Mouse (Mus musculus): ENCODE measurements around the gene Cd180. TPM values are rescaled to one million over a fixed set of nuclear protein-coding genes. Genes with fewer than 3 reads are reported as not detected.

The Cd180 gene
- 1,000 to 10,000 TPM in 1 of 26 experiments, 100 to 1,000 TPM in 25; 201 to 1,028 (median 508) TPM for total RNA-seq (2018; cell fraction: chromatin; rRNA removed)
- total RNA-seq (2018; cell fraction: cytosol; rRNA removed), result 100 to 1,000 TPM; 376 to 879 (median 604) TPM
- total RNA-seq (2018; cell fraction: nucleus; rRNA removed), result 1,000 to 10,000 TPM in 4 of 26 experiments, 100 to 1,000 TPM in 22; 480 to 1,145 (median 738) TPM
- polyA plus RNA-seq (2018), result 303 to 726 TPM (median 382 TPM) in 3 replicates

DNA sequence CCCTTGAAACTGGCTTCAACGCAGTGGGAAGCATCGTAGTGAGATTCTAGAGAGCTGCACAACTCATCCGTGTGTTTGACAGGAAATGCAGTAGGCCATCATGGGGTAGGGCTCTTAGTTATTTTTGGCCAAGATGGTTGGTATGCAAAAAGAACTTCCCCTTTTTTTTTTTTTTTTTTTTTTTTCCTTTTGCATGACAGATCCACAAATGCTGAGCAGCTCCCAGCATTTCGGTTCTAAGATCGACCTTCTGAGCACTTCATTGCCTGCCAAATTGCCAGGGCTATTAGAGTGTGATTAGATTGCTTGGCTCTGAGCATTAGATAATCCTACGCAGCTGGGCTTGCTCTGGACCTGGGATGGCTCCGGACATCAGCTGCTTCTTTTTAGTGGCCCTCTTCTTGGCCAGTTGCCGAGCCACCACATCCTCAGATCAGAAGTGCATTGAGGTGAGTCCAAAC, at the start of gene Cd180:
Cd180 (plus strand) TSS at position 218 of the 461 bp plus-strand sequence.
- WGBS (ENCODE audit: missing documents), result 0% methylated on average over 8 of the region's 8 CpGs
- H3K27ac ChIP-seq, result peak within 1 kb of the TSS; percentile 100

DNA sequence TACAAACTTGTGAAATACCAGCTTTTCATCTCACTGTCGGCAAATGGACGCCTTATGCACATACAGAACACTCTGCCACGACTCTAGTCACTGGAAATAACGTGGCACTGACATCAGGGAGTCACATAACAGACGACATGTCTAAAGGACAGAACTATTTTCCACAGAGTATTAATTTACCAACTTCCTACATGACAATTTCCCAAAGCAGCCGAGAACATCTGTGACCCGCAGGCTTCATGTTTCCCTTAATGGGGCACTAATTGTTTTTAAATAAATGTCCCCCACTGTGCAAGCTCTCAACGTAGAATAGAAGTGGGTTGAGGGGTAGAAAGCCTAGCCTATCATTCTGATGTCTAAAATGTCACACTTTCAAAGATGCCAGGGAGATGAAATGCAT, 49.0 kb upstream of the Cd180 start:
- H3K4me3 ChIP-seq (ENCODE audit: inconsistent target), result no peak overlapping the region
- no peaks in the 10 kb centered on the region for H3K79me2 ChIP-seq (ENCODE audit: inconsistent target)
- no peak overlapping the region for H3K27ac ChIP-seq
- WGBS (ENCODE audit: missing documents), result 88% methylated on average over 8 of the region's 8 CpGs
- H3K36me3 ChIP-seq (ENCODE audit: inconsistent target), result no peaks in the 10 kb centered on the region

More for the DNA sequence above, at the start of gene Cd180:
- Histone ChIP-seq H3K36me3 (ENCODE audit: inconsistent target) (no peaks in the 10 kb centered on the region), H3K79me2 (ENCODE audit: inconsistent target) (peaks cover 77% of the 10 kb centered on the region), H3K4me3 (ENCODE audit: inconsistent target) (peak within 1 kb of the TSS; percentile 82)

DNA sequence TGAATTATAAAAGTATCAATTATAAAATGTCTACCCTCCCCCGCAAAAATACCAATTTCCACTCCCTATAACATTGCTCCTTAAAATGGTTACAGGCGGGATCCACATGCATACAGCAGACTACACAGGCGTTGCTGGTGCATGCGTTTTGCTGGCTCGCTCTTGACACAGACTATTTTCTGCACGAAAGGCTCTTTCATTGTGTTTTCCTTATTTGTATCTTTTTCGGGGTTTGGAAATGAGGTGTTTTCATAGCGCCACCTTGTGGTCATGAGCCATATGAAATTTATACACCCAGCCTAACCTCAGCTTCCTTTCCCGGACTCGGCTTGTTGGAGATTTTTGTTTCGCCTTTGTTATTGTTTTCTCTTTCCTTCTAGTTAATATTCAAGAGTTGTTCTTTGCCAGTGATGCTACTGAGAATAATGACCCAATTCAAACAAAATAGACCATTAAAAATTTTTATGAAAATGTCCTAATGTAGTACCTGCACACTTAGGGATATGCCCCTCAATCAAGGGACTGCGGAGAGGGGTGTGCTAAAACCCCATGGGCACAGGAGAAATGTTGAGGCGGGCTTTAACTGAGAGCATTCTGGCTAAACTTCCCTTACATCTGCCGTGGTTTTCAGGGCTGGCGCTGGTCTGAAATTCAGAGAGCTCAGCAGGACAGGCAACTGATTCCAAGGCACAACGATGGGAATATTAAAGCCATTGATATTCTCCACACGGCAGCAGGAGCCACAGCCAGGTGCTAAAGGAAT, 48.4 kb upstream of the Cd180 start:
- no peak overlapping the region for H3K4me3 ChIP-seq (ENCODE audit: inconsistent target)
- H3K79me2 ChIP-seq (ENCODE audit: inconsistent target), result no peaks in the 10 kb centered on the region
- H3K27ac ChIP-seq, result no peak overlapping the region
- 26% methylated on average over 17 of the region's 17 CpGs for WGBS (ENCODE audit: missing documents)
- no peaks in the 10 kb centered on the region for H3K36me3 ChIP-seq (ENCODE audit: inconsistent target)

DNA sequence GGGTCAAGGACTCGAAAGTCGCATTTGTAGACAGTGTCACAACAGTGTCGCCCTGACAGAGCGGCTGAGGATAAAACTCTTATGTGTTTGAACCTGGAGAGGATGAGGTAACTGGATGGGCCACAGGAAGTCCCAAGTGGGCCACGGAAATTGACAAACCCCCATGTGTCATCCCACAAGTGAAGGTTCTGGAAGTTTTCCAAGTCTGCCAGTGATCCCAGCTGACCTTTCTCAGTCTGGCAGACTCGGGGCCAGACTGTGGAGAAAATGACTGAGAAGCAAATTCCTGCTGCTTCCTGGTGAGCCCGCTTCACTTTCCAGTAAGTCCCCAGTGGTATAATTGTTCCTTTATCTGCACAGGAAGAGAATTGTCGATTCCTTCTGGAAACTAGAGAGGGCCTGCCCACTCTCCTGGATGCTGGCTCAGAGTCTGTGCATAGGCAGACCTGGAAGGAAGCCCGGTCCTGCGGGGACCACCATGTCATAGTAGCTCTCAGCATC, 47.0 kb upstream of the Cd180 start:
- H3K4me3 ChIP-seq (ENCODE audit: inconsistent target), result no peak overlapping the region
- H3K36me3 ChIP-seq (ENCODE audit: inconsistent target), result no peaks in the 10 kb centered on the region
- WGBS (ENCODE audit: missing documents), result 71% methylated on average over 10 of the region's 10 CpGs
- no peak overlapping the region for H3K27ac ChIP-seq
- no peaks in the 10 kb centered on the region for H3K79me2 ChIP-seq (ENCODE audit: inconsistent target)

DNA sequence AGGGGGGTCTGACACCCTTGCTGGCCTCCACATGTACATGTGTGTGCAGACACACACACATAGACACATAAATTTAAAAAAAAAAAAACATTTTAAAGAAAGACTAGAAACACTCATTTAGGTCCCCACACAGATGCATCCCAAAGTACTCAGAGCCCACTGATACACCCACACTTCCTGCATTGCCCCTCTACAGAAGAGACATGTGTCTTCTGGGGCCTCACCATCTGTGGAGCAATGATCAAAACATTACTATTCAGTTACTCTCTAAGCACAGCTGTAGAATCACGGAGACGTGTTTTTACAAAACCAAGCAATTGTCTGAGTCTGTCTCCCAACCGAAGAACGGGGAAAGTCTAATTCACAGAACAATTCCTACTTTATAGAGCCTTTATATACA, 45.8 kb upstream of the Cd180 start:
- Histone ChIP-seq H3K4me3 (ENCODE audit: inconsistent target) (no peak overlapping the region), H3K27ac (no peak overlapping the region), H3K79me2 (ENCODE audit: inconsistent target) (no peaks in the 10 kb centered on the region), H3K36me3 (ENCODE audit: inconsistent target) (no peaks in the 10 kb centered on the region)
- 80% methylated on average over 4 of the region's 4 CpGs for WGBS (ENCODE audit: missing documents)

DNA sequence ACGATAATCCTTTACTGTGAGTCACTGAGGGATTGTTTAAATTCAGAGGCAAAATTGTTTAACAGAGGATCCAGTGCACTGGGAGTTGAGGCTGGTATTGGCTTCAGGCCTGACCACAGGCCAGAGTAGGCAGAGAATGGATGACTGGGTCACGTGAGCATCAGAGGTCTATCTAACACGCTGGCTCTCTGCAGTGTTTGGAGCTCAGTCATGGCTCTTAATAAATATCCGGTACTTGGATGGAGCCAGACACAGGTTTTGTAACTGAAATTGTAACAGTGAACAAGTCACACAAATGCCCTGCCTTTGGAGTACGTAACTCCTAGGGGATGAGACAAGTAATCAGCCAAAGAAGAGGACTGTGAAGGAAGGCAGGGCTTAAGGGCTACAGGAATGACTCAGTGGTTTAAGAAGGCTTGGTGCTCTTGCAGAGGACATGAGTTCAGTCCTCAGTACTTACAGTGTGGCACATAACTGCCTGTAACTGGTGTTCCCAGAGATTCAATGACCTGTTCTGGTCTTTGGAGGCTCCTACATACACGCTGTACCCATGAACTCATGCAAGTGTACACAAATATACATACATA, 41.0 kb upstream of the Cd180 start:
- H3K27ac ChIP-seq, result no peak overlapping the region
- WGBS (ENCODE audit: missing documents), result 70% methylated on average over 6 of the region's 6 CpGs
- H3K79me2 ChIP-seq (ENCODE audit: inconsistent target), result no peaks in the 10 kb centered on the region

DNA sequence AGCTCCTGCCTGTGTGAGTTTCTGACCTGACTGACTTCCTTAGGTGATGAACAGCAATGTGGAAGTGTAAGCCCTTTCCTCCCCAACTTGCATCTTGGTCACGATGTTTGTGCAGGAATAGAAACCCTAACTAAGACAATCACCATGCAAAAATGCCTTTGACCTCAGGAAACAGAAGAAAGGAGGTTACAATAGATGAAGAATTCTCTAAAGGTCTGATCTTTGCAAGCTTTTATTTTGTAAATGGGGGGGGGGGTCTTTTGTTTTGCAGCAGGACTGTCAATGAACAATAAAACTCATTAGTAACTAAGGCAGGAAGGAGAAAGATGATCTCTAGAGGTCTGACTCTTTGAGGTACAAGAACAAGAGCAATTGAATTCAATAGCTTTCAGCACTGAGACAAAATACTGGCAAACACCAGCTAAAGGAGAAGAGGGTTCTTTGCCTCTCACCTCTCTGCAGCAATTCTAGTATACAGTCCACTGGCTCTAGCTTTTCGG, 38.2 kb upstream of the Cd180 start:
- Histone ChIP-seq H3K79me2 (ENCODE audit: inconsistent target) (no peaks in the 10 kb centered on the region), H3K36me3 (ENCODE audit: inconsistent target) (no peaks in the 10 kb centered on the region), H3K4me3 (ENCODE audit: inconsistent target) (no peak overlapping the region), H3K27ac (no peak overlapping the region)
- 81% methylated on average over 2 of the region's 2 CpGs for WGBS (ENCODE audit: missing documents)

More for the DNA sequence above, 41.0 kb upstream of the Cd180 start:
- Histone ChIP-seq H3K36me3 (ENCODE audit: inconsistent target) (no peaks in the 10 kb centered on the region), H3K4me3 (ENCODE audit: inconsistent target) (no peak overlapping the region)

DNA sequence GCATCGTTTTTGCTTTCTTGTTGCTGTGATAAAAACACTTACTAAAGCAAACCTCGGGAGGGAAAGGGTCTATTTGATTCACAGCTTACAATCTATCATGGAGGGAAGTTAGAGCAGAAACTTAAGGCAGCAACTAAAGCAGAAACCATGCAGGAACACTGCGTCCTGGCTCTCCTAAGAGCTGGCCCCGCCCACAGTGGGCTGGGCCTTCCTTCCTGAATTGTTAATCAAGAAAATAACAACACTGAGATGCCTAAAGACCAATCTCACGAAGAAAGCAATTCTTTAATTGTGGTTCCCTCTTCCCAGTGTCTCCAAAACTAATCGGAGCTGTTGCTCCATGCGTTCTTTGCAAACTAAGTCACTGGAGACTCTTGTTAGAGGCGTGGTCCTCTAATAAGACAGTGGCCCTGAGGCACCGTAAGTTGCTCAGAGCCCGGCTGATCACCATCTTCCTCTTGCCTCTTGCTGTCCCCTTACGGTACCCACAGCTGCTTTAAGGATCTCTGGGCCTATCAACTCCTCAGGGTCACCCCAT, 37.1 kb upstream of the Cd180 start:
- no peak overlapping the region for H3K27ac ChIP-seq
- WGBS (ENCODE audit: missing documents), result 65% methylated on average over 11 of the region's 11 CpGs
- no peaks in the 10 kb centered on the region for H3K36me3 ChIP-seq (ENCODE audit: inconsistent target)
- no peaks in the 10 kb centered on the region for H3K79me2 ChIP-seq (ENCODE audit: inconsistent target)
- no peak overlapping the region for H3K4me3 ChIP-seq (ENCODE audit: inconsistent target)

DNA sequence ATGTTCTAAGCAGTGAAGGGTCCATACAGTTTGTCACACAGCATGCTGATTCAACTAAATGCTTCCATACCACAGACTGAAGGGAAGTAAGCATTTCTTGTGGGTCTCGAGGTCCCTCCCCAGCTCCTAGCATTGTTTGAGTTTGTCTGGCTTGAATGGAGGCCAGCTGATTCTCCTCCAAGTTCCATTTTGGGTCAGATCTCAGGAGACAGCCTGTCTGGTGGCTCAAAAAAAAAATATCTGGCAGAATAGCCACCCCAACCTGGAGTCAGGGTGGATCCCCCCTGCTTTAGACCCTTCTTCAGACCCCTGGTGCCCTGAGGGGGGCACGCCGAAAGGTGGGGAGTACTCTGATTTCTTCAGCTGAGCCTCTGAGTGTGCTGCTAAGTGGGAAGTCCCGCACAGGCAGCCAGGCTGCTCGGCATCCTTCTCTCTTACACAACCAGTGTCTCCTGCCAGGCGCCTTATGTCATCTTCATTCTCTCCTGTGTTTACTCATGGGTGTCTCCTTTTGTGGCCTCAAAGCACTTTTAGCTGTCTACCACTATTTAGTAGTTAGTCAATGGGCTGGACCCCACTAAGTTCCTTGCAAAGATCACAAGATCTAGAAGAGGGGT, 35.0 kb upstream of the Cd180 start:
- Histone ChIP-seq H3K4me3 (ENCODE audit: inconsistent target) (no peak overlapping the region), H3K27ac (no peak overlapping the region), H3K36me3 (ENCODE audit: inconsistent target) (no peaks in the 10 kb centered on the region), H3K79me2 (ENCODE audit: inconsistent target) (no peaks in the 10 kb centered on the region)
- WGBS (ENCODE audit: missing documents), result 38% methylated on average over 6 of the region's 6 CpGs

DNA sequence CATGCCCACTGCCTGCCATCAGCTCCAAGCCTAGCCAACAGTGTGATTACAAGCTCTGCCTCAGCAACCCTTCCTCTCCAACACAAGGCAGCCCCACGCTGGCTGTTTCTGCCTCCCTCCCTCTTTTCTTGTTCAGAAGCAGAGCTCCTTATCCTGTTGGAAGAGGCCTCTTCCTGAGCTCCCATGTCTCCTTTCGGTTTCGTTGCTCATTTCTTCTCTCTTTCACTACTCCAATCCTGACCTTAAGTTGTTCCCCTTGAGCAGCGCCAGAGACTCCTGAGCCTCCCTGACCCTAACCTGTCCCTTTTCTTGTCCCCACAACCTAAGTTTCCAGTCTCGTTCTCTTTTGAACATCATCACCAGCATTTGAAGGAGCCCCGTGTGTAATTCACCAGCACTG, 29.3 kb upstream of the Cd180 start:
- Histone ChIP-seq H3K36me3 (ENCODE audit: inconsistent target) (no peaks in the 10 kb centered on the region), H3K79me2 (ENCODE audit: inconsistent target) (no peaks in the 10 kb centered on the region), H3K27ac (peak overlapping the region; percentile 15), H3K4me3 (ENCODE audit: inconsistent target) (no peak overlapping the region)
- 31% methylated on average over 6 of the region's 6 CpGs for WGBS (ENCODE audit: missing documents)

DNA sequence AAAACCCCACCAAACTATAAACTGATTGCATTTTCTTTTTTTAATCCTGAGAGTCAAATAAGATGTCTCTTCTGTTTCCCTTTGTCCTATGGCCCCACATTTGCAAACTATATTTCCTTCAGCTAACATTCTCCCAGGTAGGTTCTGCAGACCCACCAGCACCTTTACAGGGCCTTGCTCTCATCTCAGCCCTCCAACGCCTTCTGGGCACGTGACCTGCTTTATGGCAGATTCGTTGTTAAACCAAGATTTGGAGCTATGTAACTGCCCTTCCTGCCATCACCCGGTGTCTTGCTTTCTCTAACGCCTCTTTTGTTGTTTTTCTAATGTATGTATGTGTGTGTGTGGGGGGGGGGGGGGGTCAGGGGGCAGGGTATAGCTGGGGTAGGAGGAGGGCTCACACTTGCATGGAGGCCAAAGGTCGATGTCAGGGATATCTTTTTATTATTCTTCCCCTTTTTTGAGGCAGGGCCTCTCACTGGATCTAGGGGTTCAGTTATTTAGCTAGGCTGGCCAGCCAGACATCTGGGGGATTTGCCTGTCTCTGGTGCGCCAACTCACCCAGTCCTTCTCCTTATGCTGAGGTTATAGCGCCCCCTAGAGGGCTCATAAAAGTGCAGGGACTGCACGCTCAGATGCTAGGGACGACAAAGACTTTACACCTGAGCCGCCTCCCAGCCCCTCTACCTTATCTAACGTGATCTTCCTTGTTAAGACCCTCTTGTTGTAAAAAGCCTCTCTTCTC, 28.3 kb upstream of the Cd180 start:
- WGBS (ENCODE audit: missing documents), result 23% methylated on average over 12 of the region's 12 CpGs
- H3K27ac ChIP-seq, result 0 out of 2 replicates have a peak overlapping the region, but pooled peaks have one; percentile 5
- no peaks in the 10 kb centered on the region for H3K36me3 ChIP-seq (ENCODE audit: inconsistent target)
- H3K4me3 ChIP-seq (ENCODE audit: inconsistent target), result peak overlapping the region; percentile 2; the same call in 1 of the 2 replicates
- no peaks in the 10 kb centered on the region for H3K79me2 ChIP-seq (ENCODE audit: inconsistent target)

DNA sequence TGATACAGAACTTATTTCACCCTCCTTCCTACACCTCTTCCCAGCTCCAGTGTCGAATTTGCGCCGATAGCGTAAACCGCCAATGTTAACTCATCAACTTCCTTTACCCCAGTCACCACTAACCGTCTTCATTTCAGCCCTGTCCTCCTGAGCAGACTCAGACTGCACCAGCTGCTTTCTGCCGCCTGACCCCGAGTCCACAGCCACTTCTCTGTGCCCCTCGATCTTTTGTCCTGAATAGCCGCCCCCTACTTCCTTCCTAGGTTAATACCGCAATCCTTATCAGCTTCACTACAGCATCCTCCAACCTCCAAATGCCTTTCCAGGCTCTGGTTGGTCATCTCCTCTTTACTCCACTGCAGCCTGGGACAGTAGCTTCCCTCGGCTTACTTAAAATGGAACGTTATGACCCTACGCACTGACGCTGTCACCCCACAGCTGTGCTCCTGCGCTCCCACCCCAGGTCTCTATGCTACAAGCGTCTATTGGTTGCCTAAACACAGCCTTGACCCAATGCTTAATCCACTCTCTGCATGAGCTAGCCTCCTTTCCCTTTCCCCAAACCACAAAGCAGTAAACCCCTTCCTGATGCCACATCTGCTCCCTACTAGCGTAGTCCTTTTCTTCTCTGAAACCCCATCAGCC, 27.6 kb upstream of the Cd180 start:
- no peaks in the 10 kb centered on the region for H3K79me2 ChIP-seq (ENCODE audit: inconsistent target)
- peak overlapping the region; percentile 2; the same call in 1 of the 2 replicates for H3K4me3 ChIP-seq (ENCODE audit: inconsistent target)
- no peaks in the 10 kb centered on the region for H3K36me3 ChIP-seq (ENCODE audit: inconsistent target)
- peak overlapping the region; percentile 5; the same call in 1 of the 2 replicates for H3K27ac ChIP-seq
- WGBS (ENCODE audit: missing documents), result 5% methylated on average over 18 of the region's 18 CpGs

DNA sequence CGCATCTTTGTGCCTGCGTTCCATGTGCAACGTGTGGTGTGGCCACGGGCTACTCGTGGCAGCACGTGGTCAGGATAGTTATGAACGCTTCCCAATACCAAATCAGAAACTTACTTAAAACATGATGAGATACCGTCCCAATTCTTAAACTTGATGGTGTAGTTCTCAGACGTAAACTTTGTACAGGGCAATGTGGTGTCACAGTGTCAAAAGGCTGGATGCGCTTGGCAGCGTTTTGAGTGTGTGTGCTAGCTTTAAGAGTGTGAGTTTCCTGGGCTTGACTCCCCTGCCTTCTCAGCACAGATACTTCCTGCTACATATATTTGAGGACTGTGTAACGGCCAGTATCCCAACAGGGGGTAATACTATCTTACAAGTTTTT, 27.1 kb upstream of the Cd180 start:
- H3K79me2 ChIP-seq (ENCODE audit: inconsistent target), result no peaks in the 10 kb centered on the region
- H3K4me3 ChIP-seq (ENCODE audit: inconsistent target), result no peak overlapping the region
- H3K36me3 ChIP-seq (ENCODE audit: inconsistent target), result no peaks in the 10 kb centered on the region
- H3K27ac ChIP-seq, result peak overlapping the region; percentile 5; the same call in 1 of the 2 replicates
- WGBS (ENCODE audit: missing documents), result 25% methylated on average over 12 of the region's 12 CpGs

Data from macrophage (primary cell).